In genomic region chr6:55039446-55039783, GRCm38 (mm10) we compare ENCODE assay signal across 8 mouse cellular contexts. TPM values are rescaled to one million over a fixed set of nuclear protein-coding genes. Genes with fewer than 3 reads are reported as not detected.
DNase-seq lines count a peak whose midpoint lies in the region; ATAC-seq and TF ChIP-seq lines count a peak whose summit lies in the region.

No protein-coding gene starts in this region.

- peak overlapping the region; percentile 85; the same call in 1 of the 2 replicates for H3K4me3 ChIP-seq in lung, embryonic 14.5 days (ENCODE audit: low read depth, low read length)
- H3K4me3 ChIP-seq in forebrain, embryonic 10.5 days = peak overlapping the region; percentile 97
- H3K4me3 ChIP-seq in limb, embryonic 13.5 days = peak overlapping the region; percentile 95; the same call in 1 of the 2 replicates
- H3K4me3 ChIP-seq in stomach, embryonic 15.5 days (replicated peaks) = peak overlapping the region; percentile 97

- TF ChIP-seq CTCF in lung, embryonic 14.5 days (IDR thresholded peaks at IDR 0.05; ENCODE audit: low read depth) = no peak

- no peak for ATAC-seq in lung, embryonic 14.5 days (ENCODE audit: insufficient read depth)
- no peak for ATAC-seq in limb, embryonic 13.5 days (ENCODE audit: low FRiP score, low read depth)
- no peak for ATAC-seq in stomach, embryonic 15.5 days (ENCODE audit: insufficient read depth, low FRiP score, low read depth)

- H3K36me3 ChIP-seq in lung, embryonic 14.5 days (ENCODE audit: insufficient read depth) = no peaks in the 10 kb centered on the region
- 0 out of 2 replicates have a peak, but pooled peaks cover 2% of the 10 kb centered on the region for H3K36me3 ChIP-seq in forebrain, embryonic 10.5 days (replicated peaks)
- H3K36me3 ChIP-seq in limb, embryonic 13.5 days = no peaks in the 10 kb centered on the region
- H3K36me3 ChIP-seq in stomach, embryonic 15.5 days = no peaks in the 10 kb centered on the region

- DNase-seq in lung, embryonic 14.5 days = no peak
- no peak for DNase-seq in lung, adult 18-20 months
- DNase-seq in forebrain, embryonic 10.5 days (ENCODE audit: extremely low spot score, low spot score) = no peak
- DNase-seq in gastrocnemius, postnatal 25 days = no peak
- no peak for DNase-seq in kidney, adult 18-20 months
- DNase-seq in right cerebral cortex, adult 18-20 months = no peak

- WGBS in lung, embryonic 14.5 days = 70% methylated on average over 6 of the region's 6 CpGs
- WGBS in forebrain, embryonic 10.5 days = 87% methylated on average over 6 of the region's 6 CpGs
- WGBS in limb, embryonic 13.5 days = 64% methylated on average over 6 of the region's 6 CpGs
- WGBS in stomach, embryonic 15.5 days = 73% methylated on average over 6 of the region's 6 CpGs

- no peaks in the 10 kb centered on the region for H3K9me3 ChIP-seq in lung, embryonic 14.5 days (ENCODE audit: low read depth, low read length)
- no peaks in the 10 kb centered on the region for H3K9me3 ChIP-seq in forebrain, embryonic 10.5 days
- no peaks in the 10 kb centered on the region for H3K9me3 ChIP-seq in limb, embryonic 13.5 days
- H3K9me3 ChIP-seq in stomach, embryonic 15.5 days = no peaks in the 10 kb centered on the region

- no peaks in the 10 kb centered on the region for H3K27me3 ChIP-seq in lung, embryonic 14.5 days (ENCODE audit: insufficient read depth, low read length)
- no peaks in the 10 kb centered on the region for H3K27me3 ChIP-seq in forebrain, embryonic 10.5 days (ENCODE audit: poor library complexity, severe bottlenecking)
- H3K27me3 ChIP-seq in limb, embryonic 13.5 days = no peaks in the 10 kb centered on the region
- H3K27me3 ChIP-seq in stomach, embryonic 15.5 days (replicated peaks) = no peaks in the 10 kb centered on the region

- H3K27ac ChIP-seq in lung, embryonic 14.5 days (ENCODE audit: low read depth) = no peak overlapping the region
- no peak overlapping the region for H3K27ac ChIP-seq in forebrain, embryonic 10.5 days
- H3K27ac ChIP-seq in limb, embryonic 13.5 days = no peak overlapping the region
- H3K27ac ChIP-seq in stomach, embryonic 15.5 days = no peak overlapping the region

- no peaks in the 10 kb centered on the region for H3K4me1 ChIP-seq in lung, embryonic 14.5 days (ENCODE audit: insufficient read depth)
- peaks cover 24% of the 10 kb centered on the region for H3K4me1 ChIP-seq in forebrain, embryonic 10.5 days
- peaks cover 34% of the 10 kb centered on the region for H3K4me1 ChIP-seq in limb, embryonic 13.5 days
- H3K4me1 ChIP-seq in stomach, embryonic 15.5 days = peaks cover 7% of the 10 kb centered on the region; the same call in 1 of the 2 replicates

- H3K9ac ChIP-seq in lung, embryonic 14.5 days = no peak overlapping the region
- H3K9ac ChIP-seq in limb, embryonic 13.5 days = no peak overlapping the region
- H3K9ac ChIP-seq in stomach, embryonic 15.5 days = no peak overlapping the region

- peak overlapping the region; percentile 69 for H3K4me2 ChIP-seq in lung, embryonic 14.5 days
- H3K4me2 ChIP-seq in limb, embryonic 13.5 days (replicated peaks) = peak overlapping the region; percentile 82
- H3K4me2 ChIP-seq in stomach, embryonic 15.5 days = peak overlapping the region; percentile 73

RNA-seq across cellular contexts. Expression of gene Gars, which starts 1.6 kb away (rescaled TPM):
- polyA plus RNA-seq in lung, embryonic 14.5 days (2014; fragmentation: Nextera tagmentation; extraction: Ambion mirVana) = 153 and 158 TPM in 2 replicates
- 231 and 234 TPM in 2 replicates for polyA plus RNA-seq in forebrain, embryonic 10.5 days (2016; fragmentation: Nextera tagmentation; extraction: Ambion mirVana)
- polyA plus RNA-seq in limb, embryonic 13.5 days (2015; fragmentation: Nextera tagmentation; extraction: Ambion mirVana) = 139 and 142 TPM in 2 replicates
- polyA plus RNA-seq in stomach, embryonic 15.5 days (2015; fragmentation: Nextera tagmentation; extraction: Ambion mirVana) = 138 and 153 TPM in 2 replicates
- 10 to 100 TPM; 48.4 to 51.5 TPM for total RNA-seq in gastrocnemius, postnatal 25 days (2021)

RNA-seq across cellular contexts. Expression of gene Ggct, which starts 46.7 kb away (rescaled TPM):
- 4.8 and 8.7 TPM in 2 replicates for polyA plus RNA-seq in lung, embryonic 14.5 days (2014; fragmentation: Nextera tagmentation; extraction: Ambion mirVana)
- 8.9 and 10.5 TPM in 2 replicates for polyA plus RNA-seq in forebrain, embryonic 10.5 days (2016; fragmentation: Nextera tagmentation; extraction: Ambion mirVana)
- 8.2 and 9.0 TPM in 2 replicates for polyA plus RNA-seq in limb, embryonic 13.5 days (2015; fragmentation: Nextera tagmentation; extraction: Ambion mirVana)
- polyA plus RNA-seq in stomach, embryonic 15.5 days (2015; fragmentation: Nextera tagmentation; extraction: Ambion mirVana) = 10.2 and 11.1 TPM in 2 replicates
- 1 to 10 TPM; 7.4 to 8.8 TPM for total RNA-seq in gastrocnemius, postnatal 25 days (2021)
